Mouse (Mus musculus) urinary bladder, postnatal 25 days (tissue): Measurements from ENCODE around the gene Gm14214.
A peak's percentile ranks its signal among the peaks of the same experiment; 100 is the strongest.

Source experiments
- DNase-seq: peaks from one replicate; pipeline ENCODE4 v3.0.0; 2022; ENCODE audit warnings: low spot score

Gm14214 gene

GRCm38 (mm10) chr2:154774032-154774431 is 4.2 kb upstream of the Gm14214 start:
- no peak for DNase-seq

GRCm38 (mm10) chr2:154771604-154772003 is 1.8 kb upstream of the Gm14214 start:
- DNase-seq = no peak

DNA sequence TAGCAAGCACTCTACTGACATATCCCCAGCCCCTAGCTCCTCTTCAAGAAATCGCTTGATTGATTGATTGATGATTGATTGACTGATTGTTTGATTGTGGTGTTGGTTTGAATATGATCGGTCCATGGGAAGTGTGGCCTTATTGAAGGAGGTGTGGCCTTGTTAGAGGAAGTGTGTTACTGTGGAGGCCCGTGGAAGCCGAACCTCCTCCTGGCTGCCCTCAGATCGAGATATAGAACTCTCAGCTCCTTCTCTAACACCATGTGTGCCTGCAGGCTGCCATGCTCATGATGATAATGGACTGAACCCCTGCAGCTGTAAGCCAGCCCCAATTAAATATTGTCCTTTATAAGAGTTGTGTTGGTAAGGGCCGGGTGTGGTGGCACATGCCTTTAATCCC is 2.8 kb downstream of the Gm14214 start:
- DNase-seq = no peak

GRCm38 (mm10) chr2:154765554-154766008 is 4.2 kb downstream of the Gm14214 start:
- DNase-seq = no peak

- no peak for DNase-seq
These were observed 4.9 kb downstream of the Gm14214 start for GRCm38 (mm10) chr2:154764828-154765497.

GRCm38 (mm10) chr2:154763226-154763625 is 6.6 kb downstream of the Gm14214 start:
- no peak for DNase-seq

GRCm38 (mm10) chr2:154758454-154758853 is 11.4 kb downstream of the Gm14214 start:
- DNase-seq = no peak

DNA sequence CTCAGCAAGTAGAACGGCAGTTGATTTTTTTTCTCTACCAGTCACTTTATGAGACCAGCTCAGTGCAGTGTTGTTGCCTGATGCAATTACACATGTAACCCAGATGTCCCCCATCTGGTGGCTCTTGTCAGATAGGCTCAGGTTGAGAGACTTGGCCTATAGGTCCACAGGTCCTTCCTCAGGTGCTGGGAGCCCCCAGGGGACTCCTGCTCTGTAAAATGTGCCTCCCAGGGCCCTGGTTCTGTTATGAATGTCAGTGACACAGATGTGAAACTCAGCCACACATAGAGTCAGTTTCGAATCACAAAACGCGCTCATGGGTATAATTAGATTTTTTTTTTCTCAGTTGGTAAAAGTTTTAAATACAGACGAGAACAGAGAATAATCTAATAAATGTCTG is 12.1 kb downstream of the Gm14214 start:
- DNase-seq = no peak

GRCm38 (mm10) chr2:154755791-154756190 is 14.0 kb downstream of the Gm14214 start:
- DNase-seq = no peak

DNA sequence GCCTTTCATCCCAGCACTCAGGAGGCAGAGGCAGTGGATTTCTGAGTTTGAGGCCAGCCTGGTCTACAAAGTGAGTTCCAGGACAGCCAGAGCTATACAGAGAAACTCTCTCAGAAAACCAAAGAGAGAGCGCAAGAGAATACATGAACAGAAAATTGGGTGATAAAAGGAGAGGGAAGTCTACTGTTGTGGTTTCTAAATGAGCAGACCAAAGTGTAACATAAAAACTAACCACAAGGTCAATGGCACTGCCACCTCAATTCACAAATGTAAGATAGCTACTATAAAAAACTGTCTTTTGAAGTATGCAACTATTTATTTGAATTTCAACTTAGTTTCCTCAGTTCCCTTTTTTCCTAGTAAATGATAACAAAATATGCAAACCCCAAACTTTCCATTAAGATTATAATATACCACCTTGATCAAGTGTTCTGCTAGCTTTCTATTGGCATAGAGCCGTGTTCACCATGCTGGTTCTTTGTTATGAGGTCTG is 15.7 kb downstream of the Gm14214 start:
- no peak for DNase-seq

DNA sequence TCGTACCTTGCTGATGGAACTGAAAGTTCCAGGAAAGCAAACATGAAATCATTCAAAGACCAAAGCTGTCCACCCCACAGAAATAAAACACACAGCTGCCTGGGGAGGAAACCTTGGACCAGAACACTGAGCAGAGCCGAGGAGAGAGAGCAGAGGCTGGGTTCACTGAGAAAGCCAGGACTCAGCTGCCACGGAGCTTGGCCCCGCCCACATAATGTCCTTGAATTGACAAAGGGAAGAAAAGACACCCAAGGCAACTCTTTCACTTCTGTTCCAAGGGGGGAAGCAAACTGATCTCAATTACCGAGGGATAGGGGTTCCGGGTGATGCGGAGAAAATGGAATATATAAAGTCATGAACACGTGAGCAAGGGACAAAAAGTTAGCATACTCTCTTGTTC is 17.9 kb downstream of the Gm14214 start:
- peak; percentile 7 for DNase-seq

DNA sequence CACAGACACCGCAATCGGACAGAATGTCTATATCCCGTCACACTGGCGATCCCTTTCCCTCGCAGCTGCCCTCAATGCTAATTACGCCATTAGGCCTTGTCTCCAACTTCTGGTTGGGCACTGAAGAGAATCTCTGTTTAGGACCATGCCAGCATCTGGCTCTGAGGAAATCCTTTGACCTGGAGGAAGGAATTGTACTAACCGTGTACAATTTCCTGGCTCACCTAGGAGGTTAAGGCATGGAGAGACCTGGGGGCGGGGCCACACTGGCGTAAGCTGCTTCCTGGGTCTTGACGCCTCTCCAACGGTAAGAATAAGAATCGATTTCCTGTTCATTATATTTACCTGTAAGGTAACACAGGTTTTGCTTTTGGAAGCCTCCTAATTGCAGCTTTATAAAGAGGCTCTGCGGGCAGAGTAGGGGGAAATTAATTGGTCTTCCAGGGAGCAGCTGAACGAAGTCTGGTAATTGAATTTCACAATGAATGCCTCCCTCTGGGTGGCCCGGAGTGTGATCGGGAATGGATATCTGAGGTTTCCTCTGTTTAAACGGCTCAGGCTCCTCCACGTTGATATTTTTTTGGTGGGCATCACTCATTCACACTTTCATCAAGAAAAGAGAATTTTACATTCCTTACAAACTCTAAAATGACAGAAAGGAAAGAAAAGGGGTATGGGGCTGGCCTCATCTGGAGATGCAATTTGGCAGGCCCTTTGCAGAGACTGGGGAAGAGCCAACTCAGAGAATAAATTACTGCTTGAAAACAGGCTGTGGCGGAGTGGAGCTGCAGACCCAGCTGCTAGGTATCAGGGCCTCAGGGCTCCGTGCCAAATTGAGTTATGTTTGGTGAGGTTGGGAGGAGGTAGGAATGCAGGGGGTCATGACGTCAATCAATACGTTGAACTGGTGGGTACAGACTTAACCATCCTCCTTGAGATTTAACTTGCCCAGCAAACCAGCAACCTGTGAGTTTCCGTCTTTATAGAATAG is 20.5 kb downstream of the Gm14214 start:
- DNase-seq = no peak

- no peak for DNase-seq
These were observed 21.4 kb downstream of the Gm14214 start for GRCm38 (mm10) chr2:154748383-154748782.

GRCm38 (mm10) chr2:154743915-154744314 is 25.9 kb downstream of the Gm14214 start:
- DNase-seq = no peak

DNA sequence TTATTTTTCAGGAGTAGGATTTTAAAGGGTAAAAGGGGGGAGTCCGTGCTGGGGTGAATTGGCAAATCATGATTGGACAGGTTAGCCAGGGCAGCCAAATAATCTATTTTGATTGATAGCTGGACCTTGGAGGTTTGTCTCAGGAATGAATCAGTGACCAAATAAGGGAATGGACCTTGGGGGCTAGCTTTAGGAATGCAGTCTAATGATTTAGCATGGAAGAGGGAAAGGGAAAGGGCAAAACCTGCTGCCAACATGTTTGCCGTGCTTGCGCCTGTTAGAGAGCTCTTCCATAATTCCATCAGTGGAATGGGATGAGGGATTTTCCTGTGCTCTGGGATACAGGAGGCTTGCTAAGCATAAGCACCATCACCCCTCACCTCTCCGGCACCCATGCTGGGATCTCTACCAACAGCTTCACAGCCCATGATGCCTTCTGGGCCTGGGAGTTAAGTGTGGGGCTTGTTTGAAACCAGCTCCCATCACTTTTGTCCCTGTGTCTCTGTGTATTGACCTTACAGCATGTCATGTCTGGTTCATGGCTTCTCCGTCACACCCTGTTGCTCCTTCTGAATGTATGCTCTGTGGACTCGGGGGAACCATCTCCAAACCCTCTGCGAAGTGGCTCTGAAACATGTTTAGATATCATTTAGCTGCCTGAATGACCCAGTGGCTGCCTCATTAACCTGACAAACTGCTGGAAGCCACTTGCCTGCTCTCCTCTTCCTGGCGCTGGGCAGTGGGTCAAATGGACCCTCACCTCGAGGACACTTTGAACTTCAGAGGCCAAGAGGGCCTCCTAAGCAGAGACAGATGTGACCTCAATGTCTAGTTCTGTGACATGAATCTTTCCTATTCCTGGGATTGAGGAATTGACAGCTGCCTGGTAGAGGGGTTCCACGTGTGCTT is 26.7 kb downstream of the Gm14214 start:
- DNase-seq = no peak

DNA sequence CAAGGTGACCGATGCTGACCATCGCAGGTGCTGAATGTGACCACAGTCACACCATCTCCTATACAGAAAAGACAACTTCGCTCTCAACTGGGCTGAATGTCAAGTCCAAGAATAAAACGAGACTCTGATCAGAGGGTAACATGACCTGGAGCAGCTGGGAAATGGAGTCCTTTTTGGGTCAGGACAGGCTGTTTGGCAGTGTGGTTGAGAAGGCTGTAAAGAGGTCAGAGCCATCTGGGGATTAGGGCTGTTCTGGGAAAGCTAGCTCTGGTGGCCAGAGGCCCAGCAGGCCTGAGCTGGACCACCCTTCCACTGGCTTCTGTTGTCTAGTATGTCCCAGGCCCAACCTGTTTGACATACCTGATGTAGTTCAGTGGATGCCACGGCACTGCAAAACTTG is 31.2 kb downstream of the Gm14214 start:
- DNase-seq = no peak

GRCm38 (mm10) chr2:154735986-154736385 is 33.8 kb downstream of the Gm14214 start:
- no peak for DNase-seq

DNA sequence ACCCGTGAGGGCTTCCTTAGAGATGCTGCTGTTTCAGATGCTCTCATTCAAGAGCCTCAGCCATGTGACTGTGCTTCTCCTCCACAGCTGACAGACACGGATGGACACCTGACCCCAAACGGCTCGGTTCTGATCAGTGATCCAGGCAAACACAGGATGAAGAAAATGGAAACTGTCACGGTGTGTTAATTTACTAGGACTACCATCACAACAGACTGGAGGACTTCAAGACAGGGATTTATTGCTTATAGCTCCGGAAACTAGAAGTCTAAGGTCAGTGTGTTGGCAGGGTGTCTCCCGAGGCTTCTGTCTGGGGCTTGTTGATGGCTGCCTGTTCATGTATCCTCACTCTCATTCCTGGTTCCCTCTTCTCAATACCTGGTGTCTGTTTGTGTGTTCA is 34.4 kb downstream of the Gm14214 start:
- DNase-seq = no peak

DNA sequence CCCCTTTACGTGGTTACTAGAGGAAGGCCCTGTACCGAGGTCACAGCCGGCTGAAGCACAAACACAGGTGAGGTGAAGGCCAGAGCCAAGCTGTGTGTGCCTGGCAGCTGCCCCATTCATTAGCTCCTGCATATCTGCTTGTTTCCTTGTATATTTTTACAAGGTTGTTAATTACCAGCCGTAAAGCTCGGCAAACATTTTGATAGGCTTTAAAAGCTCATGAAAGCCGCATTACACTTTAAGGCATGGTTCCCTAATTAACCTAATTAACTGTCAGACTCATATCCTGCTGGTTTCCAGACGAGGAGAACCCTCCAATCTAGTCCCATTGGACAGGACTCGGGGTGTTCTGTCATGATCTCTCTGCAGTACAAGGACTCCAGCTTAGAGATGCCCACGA is 34.9 kb downstream of the Gm14214 start:
- no peak for DNase-seq

GRCm38 (mm10) chr2:154732503-154733141 is 37.2 kb downstream of the Gm14214 start:
- DNase-seq = no peak

DNA sequence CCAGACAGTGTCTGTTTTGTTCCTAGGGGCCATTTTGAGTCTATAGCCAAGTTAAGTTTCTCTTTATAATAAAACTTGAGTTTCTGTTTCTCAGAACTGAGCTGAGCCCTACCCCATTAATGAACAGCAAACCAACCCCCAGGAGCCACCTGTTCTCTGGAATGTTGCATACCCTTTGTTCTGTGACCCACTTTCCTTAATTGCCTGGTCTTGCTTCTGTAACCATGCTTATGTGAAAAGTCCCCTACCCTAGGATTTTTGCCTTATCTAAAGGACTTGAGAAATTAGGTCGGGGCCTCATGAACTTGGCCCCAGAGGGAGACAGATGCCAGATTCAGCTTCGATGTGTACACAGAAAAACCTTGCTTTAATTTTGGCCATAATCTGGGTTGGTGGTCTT is 37.9 kb downstream of the Gm14214 start:
- no peak for DNase-seq
